Mouse (Mus musculus) limb, embryonic 12.5 days (tissue): ENCODE measurements around the gene Sepsecs. TPM values are rescaled to one million over a fixed set of nuclear protein-coding genes. Genes with fewer than 3 reads are reported as not detected.

ENCODE experiments used
- ATAC-seq: fragments of 200-750 bp; cut with Nextera tagmentation; 2 replicates; pipeline ENCODE4 v1.8.0; 2017; ENCODE audit warnings: low read depth, moderate TSS enrichment; ENCODE audit not compliant: insufficient number of reproducible peaks, insufficient read depth, low FRiP score, low TSS enrichment
- H3K27ac ChIP-seq: fragments of 300-500 bp; sonication (generic); 2 replicates; pipeline ENCODE4 v1.5.1; 2016; ENCODE audit warnings: mild to moderate bottlenecking, moderate library complexity
- H3K27me3 ChIP-seq: fragments of 300-500 bp; sonication (generic); 2 replicates; pipeline ENCODE4 v1.6.1; 2016; ENCODE audit warnings: mild to moderate bottlenecking, moderate library complexity
- H3K36me3 ChIP-seq: fragments of 300-500 bp; sonication (generic); 2 replicates; pipeline ENCODE4 v1.6.1; 2016; ENCODE audit warnings: mild to moderate bottlenecking, moderate library complexity
- H3K4me1 ChIP-seq: fragments of 300-500 bp; sonication (generic); replicated peaks from 2 replicates; pipeline ENCODE4 v1.6.1; 2016
- H3K4me2 ChIP-seq: fragments of 300-500 bp; sonication (generic); 2 replicates; pipeline ENCODE4 v1.6.1; 2016; ENCODE audit warnings: mild to moderate bottlenecking, moderate library complexity
- H3K4me3 ChIP-seq: fragments of 300-500 bp; sonication (generic); replicated peaks from 2 replicates; pipeline ENCODE4 v1.5.1; 2016; ENCODE audit warnings: mild to moderate bottlenecking
- H3K9ac ChIP-seq: fragments of 300-500 bp; sonication (generic); replicated peaks from 2 replicates; pipeline ENCODE4 v1.6.1; 2016; ENCODE audit warnings: mild to moderate bottlenecking, moderate library complexity
- H3K9me3 ChIP-seq: fragments of 300-500 bp; sonication (generic); 2 replicates; pipeline ENCODE4 v1.6.1; 2016; ENCODE audit warnings: mild to moderate bottlenecking, moderate library complexity
- WGBS: fragments of 180-500 bp; shearing (Covaris S2); methylation state at CpG from one replicate; pipeline ENCODE4 v1.1.7; 2016; 5-methylcytosine and 5-hydroxymethylcytosine counted together
- polyA plus RNA-seq: library from polyadenylated mRNA; unstranded; fragments of >200 nt; fragmentation: Nextera tagmentation; extraction: Ambion mirVana; gene quantifications from 2 replicates; pipeline ENCODE4 v1.2.1, GENCODE M21; 2016

Gene Sepsecs
- polyA plus RNA-seq, 1 experiment from 2014 or later, result 7.9 TPM

DNA sequence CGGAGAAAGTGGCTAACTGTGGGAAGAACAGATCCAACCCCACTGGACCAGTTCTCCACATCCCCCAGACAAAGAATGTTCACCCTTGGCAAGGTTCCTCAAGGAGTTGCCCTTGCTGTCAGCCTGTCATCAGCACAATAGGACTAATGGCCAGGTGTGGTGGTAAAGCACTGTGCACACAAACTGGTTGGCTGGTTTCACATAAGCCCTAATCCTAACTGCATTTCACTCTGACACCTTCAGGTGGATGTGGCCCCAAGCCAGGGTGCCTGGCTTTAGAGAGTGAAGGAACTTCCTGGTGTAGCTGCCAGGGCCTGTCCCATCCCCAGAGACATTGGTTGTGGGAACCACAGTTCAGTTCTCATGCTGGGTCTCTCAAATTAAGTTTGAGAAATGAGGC, 44.6 kb downstream of the Sepsecs start:
- H3K9ac ChIP-seq, result no peak overlapping the region
- WGBS, result 95% methylated on average over 1 of the region's 1 CpGs
- no peak overlapping the region for H3K4me3 ChIP-seq
- H3K4me1 ChIP-seq, result peaks cover 10% of the 10 kb centered on the region
- H3K27ac ChIP-seq, result no peak overlapping the region
- H3K4me2 ChIP-seq, result no peak overlapping the region
- H3K27me3 ChIP-seq, result no peaks in the 10 kb centered on the region; the same call in 1 of the 2 replicates
- no peaks in the 10 kb centered on the region for H3K36me3 ChIP-seq
- no peak for ATAC-seq
- H3K9me3 ChIP-seq, result no peaks in the 10 kb centered on the region

DNA sequence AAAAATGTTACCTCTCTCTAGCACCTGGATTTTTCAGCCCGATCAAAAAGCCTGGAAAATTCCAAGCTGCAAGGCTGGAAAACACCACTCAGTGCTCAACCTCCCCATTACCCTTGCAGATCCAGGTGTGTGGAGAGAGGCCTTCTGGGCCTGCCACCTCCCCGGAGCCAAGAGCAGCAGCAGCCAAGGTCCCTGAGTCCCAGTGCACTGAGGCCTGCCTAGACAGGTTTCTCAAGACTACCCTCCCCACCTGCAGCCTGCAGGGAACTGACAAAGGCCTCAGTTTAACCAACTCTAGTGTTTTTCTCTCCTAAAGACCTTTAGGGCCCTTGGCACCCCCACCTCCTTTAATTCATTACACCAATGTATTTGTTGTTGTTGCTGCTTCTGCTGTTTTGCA, 46.4 kb downstream of the Sepsecs start:
- Histone ChIP-seq H3K27ac (no peak overlapping the region), H3K27me3 (peaks cover 4% of the 10 kb centered on the region; the same call in 1 of the 2 replicates), H3K4me1 (peaks cover 19% of the 10 kb centered on the region), H3K36me3 (no peaks in the 10 kb centered on the region), H3K4me2 (no peak overlapping the region), H3K9ac (no peak overlapping the region), H3K9me3 (no peaks in the 10 kb centered on the region), H3K4me3 (no peak overlapping the region)
- ATAC-seq, result no peak
- 73% methylated on average over 2 of the region's 2 CpGs for WGBS

- Histone ChIP-seq H3K4me2 (peak overlapping the region; percentile 86), H3K36me3 (no peaks in the 10 kb centered on the region), H3K9me3 (peaks cover 6% of the 10 kb centered on the region; the same call in 1 of the 2 replicates), H3K4me1 (peaks cover 33% of the 10 kb centered on the region), H3K27me3 (peaks cover 9% of the 10 kb centered on the region; the same call in 1 of the 2 replicates), H3K9ac (peak overlapping the region; percentile 40), H3K4me3 (peak overlapping the region; percentile 44), H3K27ac (peak overlapping the region; percentile 35; the same call in 1 of the 2 replicates)
- 1% methylated on average over 41 of the region's 41 CpGs for WGBS
- peak; percentile 40 for ATAC-seq
Observed at GRCm38 (mm10) chr5:52618348-52619270, 50.9 kb downstream of the Sepsecs start.

- Histone ChIP-seq H3K36me3 (no peaks in the 10 kb centered on the region), H3K27ac (peak overlapping the region; percentile 35; the same call in 1 of the 2 replicates), H3K4me3 (peak overlapping the region; percentile 44; the same call in 1 of the 2 replicates), H3K4me1 (peaks cover 33% of the 10 kb centered on the region), H3K27me3 (peaks cover 9% of the 10 kb centered on the region; the same call in 1 of the 2 replicates), H3K4me2 (peak overlapping the region; percentile 86), H3K9ac (peak overlapping the region; percentile 40), H3K9me3 (peaks cover 7% of the 10 kb centered on the region; the same call in 1 of the 2 replicates)
- WGBS, result 42% methylated on average over 9 of the region's 9 CpGs
- ATAC-seq, result 0 out of 2 replicates have a peak, but pooled peaks have one; percentile 40
Observed at GRCm38 (mm10) chr5:52617711-52618347, 51.7 kb downstream of the Sepsecs start.

DNA sequence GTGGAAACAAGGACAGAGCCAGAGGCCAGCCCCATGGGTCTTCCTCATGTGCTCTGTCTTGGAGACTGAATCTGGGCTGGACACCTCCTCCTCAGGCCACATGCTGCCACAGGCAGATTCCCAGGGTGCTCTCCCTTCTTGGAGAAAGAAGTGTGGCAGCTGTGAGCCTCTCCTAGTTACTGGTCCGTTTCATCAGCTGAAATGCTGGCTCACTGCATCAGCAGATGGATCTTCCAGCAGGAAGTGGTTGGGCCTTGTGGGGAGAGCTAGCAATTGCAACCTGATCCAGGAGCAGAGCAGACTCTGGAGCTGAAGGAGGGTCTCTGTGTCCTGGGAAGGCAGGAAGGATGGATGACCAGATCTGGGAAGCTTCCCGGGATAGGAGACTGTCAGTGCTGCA, 53.0 kb downstream of the Sepsecs start:
- Histone ChIP-seq H3K36me3 (no peaks in the 10 kb centered on the region), H3K4me1 (peaks cover 33% of the 10 kb centered on the region), H3K4me2 (0 out of 2 replicates have a peak overlapping the region, but pooled peaks have one; percentile 0), H3K27ac (no peak overlapping the region), H3K9ac (no peak overlapping the region), H3K9me3 (peaks cover 7% of the 10 kb centered on the region; the same call in 1 of the 2 replicates), H3K4me3 (no peak overlapping the region), H3K27me3 (peaks cover 9% of the 10 kb centered on the region)
- ATAC-seq, result peak; percentile 32; the same call in 1 of the 2 replicates
- 4% methylated on average over 2 of the region's 2 CpGs for WGBS

DNA sequence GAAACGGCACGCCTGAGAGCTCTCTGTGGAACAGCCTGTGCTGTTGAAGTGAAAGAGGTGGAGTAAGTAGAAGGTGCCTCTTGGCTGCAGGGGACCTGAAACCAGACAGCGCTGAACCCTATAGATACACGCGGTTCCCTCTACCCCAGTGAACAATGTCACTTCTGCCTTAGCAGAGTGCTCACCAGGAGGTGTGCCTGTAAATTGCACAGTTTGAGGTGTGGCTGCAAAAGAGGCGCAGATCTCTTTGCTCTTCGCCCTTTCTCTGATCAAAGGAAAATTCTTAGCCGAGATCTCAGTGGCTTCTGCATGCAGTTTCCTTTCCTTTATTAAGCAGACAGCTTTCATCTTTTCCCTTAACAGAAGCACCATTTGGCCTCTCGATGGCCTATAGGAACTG, 54.1 kb downstream of the Sepsecs start:
- Histone ChIP-seq H3K36me3 (no peaks in the 10 kb centered on the region), H3K27me3 (peaks cover 15% of the 10 kb centered on the region), H3K27ac (no peak overlapping the region), H3K9me3 (peaks cover 7% of the 10 kb centered on the region; the same call in 1 of the 2 replicates), H3K4me1 (peaks cover 40% of the 10 kb centered on the region), H3K9ac (no peak overlapping the region), H3K4me2 (no peak overlapping the region), H3K4me3 (no peak overlapping the region)
- no peak for ATAC-seq
- WGBS, result 42% methylated on average over 9 of the region's 9 CpGs

GRCm38 (mm10) chr5:52614686-52615085, 54.8 kb downstream of the Sepsecs start:
- no peak overlapping the region for H3K9ac ChIP-seq
- no peak for ATAC-seq
- WGBS, result 84% methylated on average over 4 of the region's 4 CpGs
- H3K27ac ChIP-seq, result no peak overlapping the region
- H3K27me3 ChIP-seq, result peaks cover 15% of the 10 kb centered on the region
- H3K4me1 ChIP-seq, result peaks cover 43% of the 10 kb centered on the region
- H3K9me3 ChIP-seq, result peaks cover 7% of the 10 kb centered on the region; the same call in 1 of the 2 replicates
- no peaks in the 10 kb centered on the region for H3K36me3 ChIP-seq
- H3K4me3 ChIP-seq, result no peak overlapping the region
- no peak overlapping the region for H3K4me2 ChIP-seq

DNA sequence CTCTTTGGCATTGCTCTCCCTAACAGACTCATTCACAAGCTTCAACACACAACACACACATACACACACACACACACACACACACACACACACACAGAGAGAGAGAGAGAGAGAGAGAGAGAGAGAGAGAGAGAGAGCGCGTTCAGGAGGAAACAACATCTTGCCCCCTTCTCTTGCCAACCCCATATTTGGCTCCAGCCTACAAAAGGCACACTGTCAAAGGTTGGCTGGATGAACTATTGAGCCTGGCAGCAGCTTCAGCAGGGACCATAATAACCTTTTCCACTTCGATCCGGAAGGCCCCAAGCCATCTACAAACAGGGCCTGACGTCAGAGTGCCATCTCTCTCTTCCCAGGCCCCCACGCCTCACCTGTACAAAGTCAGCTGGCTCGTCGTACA, 56.7 kb downstream of the Sepsecs start:
- no peak for ATAC-seq
- WGBS, result 91% methylated on average over 6 of the region's 8 CpGs

GRCm38 (mm10) chr5:52611315-52611895, 58.1 kb downstream of the Sepsecs start:
- Histone ChIP-seq H3K36me3 (no peaks in the 10 kb centered on the region), H3K27me3 (peaks cover 6% of the 10 kb centered on the region), H3K9me3 (peaks cover 19% of the 10 kb centered on the region; the same call in 1 of the 2 replicates), H3K4me1 (peaks cover 23% of the 10 kb centered on the region), H3K27ac (no peak overlapping the region), H3K9ac (no peak overlapping the region), H3K4me3 (no peak overlapping the region), H3K4me2 (no peak overlapping the region)
- ATAC-seq, result no peak
- 78% methylated on average over 10 of the region's 10 CpGs for WGBS

More for the DNA sequence above, 56.7 kb downstream of the Sepsecs start:
- Histone ChIP-seq H3K36me3 (no peaks in the 10 kb centered on the region), H3K9me3 (peaks cover 14% of the 10 kb centered on the region; the same call in 1 of the 2 replicates), H3K27ac (no peak overlapping the region), H3K27me3 (peaks cover 8% of the 10 kb centered on the region), H3K4me2 (no peak overlapping the region), H3K9ac (no peak overlapping the region), H3K4me3 (no peak overlapping the region), H3K4me1 (peaks cover 30% of the 10 kb centered on the region)

DNA sequence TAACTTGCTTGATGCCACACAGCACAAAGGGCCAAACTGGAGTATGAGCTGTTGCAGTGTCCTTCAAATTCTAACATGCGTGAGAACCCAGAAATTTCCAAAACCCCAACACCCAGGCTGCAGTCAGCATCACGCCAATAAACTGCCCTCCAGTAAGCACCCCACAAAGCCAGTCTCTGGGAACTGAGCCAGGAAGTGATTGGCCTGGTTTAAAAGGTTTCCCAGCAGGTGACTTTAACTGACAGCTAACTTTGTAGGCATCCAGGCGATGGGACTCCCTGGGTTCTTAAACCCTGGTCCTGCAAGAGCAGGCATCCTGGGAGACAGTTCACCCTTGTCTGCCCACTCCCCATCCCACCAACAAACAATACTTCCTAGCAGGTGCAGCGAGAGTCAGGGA, 59.2 kb downstream of the Sepsecs start:
- Histone ChIP-seq H3K4me2 (no peak overlapping the region), H3K36me3 (no peaks in the 10 kb centered on the region), H3K4me1 (peaks cover 17% of the 10 kb centered on the region), H3K9ac (no peak overlapping the region), H3K27me3 (peaks cover 6% of the 10 kb centered on the region), H3K4me3 (no peak overlapping the region), H3K27ac (no peak overlapping the region), H3K9me3 (peaks cover 19% of the 10 kb centered on the region; the same call in 1 of the 2 replicates)
- WGBS, result 47% methylated on average over 4 of the region's 4 CpGs
- ATAC-seq, result no peak
